Mouse (Mus musculus) kidney, adult 2 months (tissue): ENCODE measurements around the gene Ubl3.

Experiments
- CTCF ChIP-seq: fragments of 200-500 bp; conservative IDR thresholded peaks from 2 replicates; pipeline ENCODE4 v1.5.1; 2011; ENCODE audit warnings: low read depth, mild to moderate bottlenecking, control low read depth, low read length, moderate library complexity, mixed read lengths; ENCODE audit not compliant: insufficient read depth, insufficient read length
- POLR2A ChIP-seq: fragments of 200-500 bp; IDR thresholded peaks from one replicate; pipeline ENCODE4 v1.6.1; 2011; ENCODE audit warnings: low read depth, low read length, control low read depth

GRCm38 (mm10) chr5:148559261-148559958 is 6.8 kb upstream of the Ubl3 start:
- TF ChIP-seq CTCF (no peak), POLR2A (no peak)
